Mouse (Mus musculus) midbrain, embryonic 16.5 days (tissue): ENCODE measurements at regions not wholly inside any gene's neighbourhood (a gene's known extent, or its start where the extent isn't known, plus 50 kb on each side); places are given as distances from the start of the nearest gene placed in this dataset.

Experiments used
- ATAC-seq: fragments of 200-750 bp; cut with Nextera tagmentation; 2 replicates; pipeline ENCODE4 v1.8.0; 2017; ENCODE audit warnings: moderate TSS enrichment
- H3K27ac ChIP-seq: fragments of 300-500 bp; sonication (generic); 2 replicates; pipeline ENCODE4 v1.5.1; 2014; ENCODE audit warnings: mild to moderate bottlenecking, low read length, mixed read lengths
- H3K27me3 ChIP-seq: fragments of 300-500 bp; sonication (generic); 2 replicates; pipeline ENCODE4 v1.6.1; 2014; ENCODE audit warnings: low read depth, low read length, mixed read lengths; ENCODE audit not compliant: control insufficient read depth, insufficient read depth
- H3K36me3 ChIP-seq: fragments of 300-500 bp; sonication (generic); 2 replicates; pipeline ENCODE4 v1.6.1; 2014; ENCODE audit warnings: mild to moderate bottlenecking, low read length, moderate library complexity, mixed read lengths; ENCODE audit not compliant: control insufficient read depth, insufficient read depth
- H3K4me1 ChIP-seq: fragments of 300-500 bp; sonication (generic); 2 replicates; pipeline ENCODE4 v1.6.1; 2014; ENCODE audit warnings: mild to moderate bottlenecking, low read length, mixed read lengths; ENCODE audit not compliant: control insufficient read depth, insufficient read depth
- H3K4me2 ChIP-seq: fragments of 300-500 bp; sonication (generic); 2 replicates; pipeline ENCODE4 v1.6.1; 2014; ENCODE audit warnings: mild to moderate bottlenecking, low read length, mixed read lengths
- H3K4me3 ChIP-seq: fragments of 300-500 bp; sonication (generic); 2 replicates; pipeline ENCODE4 v1.5.1; 2014; ENCODE audit warnings: low read depth, mild to moderate bottlenecking, low read length, moderate library complexity, mixed read lengths
- H3K9ac ChIP-seq: fragments of 300-500 bp; sonication (generic); 2 replicates; pipeline ENCODE4 v1.6.1; 2014; ENCODE audit warnings: low read depth, low read length, mixed read lengths
- H3K9me3 ChIP-seq: fragments of 300-500 bp; sonication (generic); replicated peaks from 2 replicates; pipeline ENCODE4 v1.6.1; 2014; ENCODE audit warnings: mild to moderate bottlenecking, low read length, mixed read lengths; ENCODE audit not compliant: control insufficient read depth, poor library complexity, severe bottlenecking
- WGBS: fragments of 180-500 bp; shearing (Covaris S2); extraction: QIAGEN DNeasy Blood & Tissue Kit; methylation state at CpG from one replicate; pipeline ENCODE4 v1.1.7; 2014; 5-methylcytosine and 5-hydroxymethylcytosine counted together

- Histone ChIP-seq H3K4me1 (peaks cover 10% of the 10 kb centered on the region), H3K27me3 (no peaks in the 10 kb centered on the region), H3K9me3 (no peaks in the 10 kb centered on the region), H3K27ac (no peak overlapping the region), H3K9ac (no peak overlapping the region), H3K4me3 (no peak overlapping the region), H3K36me3 (no peaks in the 10 kb centered on the region), H3K4me2 (no peak overlapping the region)
- ATAC-seq: peak; percentile 54
- 56% methylated on average over 15 of the region's 15 CpGs for WGBS
These were observed 237.3 kb upstream of the Wscd1 start for GRCm38 (mm10) chr11:71512271-71513066.

- Histone ChIP-seq H3K27me3 (no peaks in the 10 kb centered on the region), H3K9me3 (no peaks in the 10 kb centered on the region), H3K36me3 (no peaks in the 10 kb centered on the region), H3K4me1 (peaks cover 13% of the 10 kb centered on the region), H3K4me3 (no peak overlapping the region), H3K4me2 (no peak overlapping the region), H3K9ac (no peak overlapping the region), H3K27ac (no peak overlapping the region)
- 72% methylated on average over 3 of the region's 3 CpGs for WGBS
- ATAC-seq: no peak
These were observed 236.7 kb upstream of the Wscd1 start for GRCm38 (mm10) chr11:71513067-71513350.

- Histone ChIP-seq H3K9me3 (no peaks in the 10 kb centered on the region), H3K4me1 (peaks cover 13% of the 10 kb centered on the region), H3K4me2 (no peak overlapping the region), H3K27ac (no peak overlapping the region), H3K9ac (no peak overlapping the region), H3K36me3 (no peaks in the 10 kb centered on the region), H3K27me3 (no peaks in the 10 kb centered on the region), H3K4me3 (no peak overlapping the region)
- 28% methylated on average over 6 of the region's 6 CpGs for WGBS
- ATAC-seq: no peak
These were observed 234.5 kb upstream of the Wscd1 start for GRCm38 (mm10) chr11:71515264-71515663.

GRCm38 (mm10) chr11:71517377-71517776 is 232.3 kb upstream of the Wscd1 start:
- H3K27ac ChIP-seq: 0 out of 2 replicates have a peak overlapping the region, but pooled peaks have one; percentile 4
- no peaks in the 10 kb centered on the region for H3K27me3 ChIP-seq
- no peak overlapping the region for H3K9ac ChIP-seq
- H3K9me3 ChIP-seq: no peaks in the 10 kb centered on the region
- H3K4me1 ChIP-seq: peaks cover 13% of the 10 kb centered on the region
- peak; percentile 58; the same call in 1 of the 2 replicates for ATAC-seq
- H3K4me3 ChIP-seq: no peak overlapping the region
- H3K36me3 ChIP-seq: no peaks in the 10 kb centered on the region
- no peak overlapping the region for H3K4me2 ChIP-seq
- WGBS: 17% methylated on average over 5 of the region's 5 CpGs

GRCm38 (mm10) chr11:71527691-71528090 is 222.0 kb upstream of the Wscd1 start:
- H3K27ac ChIP-seq: no peak overlapping the region
- no peak overlapping the region for H3K4me3 ChIP-seq
- H3K27me3 ChIP-seq: no peaks in the 10 kb centered on the region
- H3K4me1 ChIP-seq: no peaks in the 10 kb centered on the region
- no peak for ATAC-seq
- H3K36me3 ChIP-seq: no peaks in the 10 kb centered on the region
- H3K4me2 ChIP-seq: no peak overlapping the region
- no peaks in the 10 kb centered on the region for H3K9me3 ChIP-seq
- 68% methylated on average over 2 of the region's 2 CpGs for WGBS
- no peak overlapping the region for H3K9ac ChIP-seq

- no peak overlapping the region for H3K4me3 ChIP-seq
- ATAC-seq: no peak
- WGBS: 90% methylated on average over 4 of the region's 4 CpGs
- no peaks in the 10 kb centered on the region for H3K36me3 ChIP-seq
- no peaks in the 10 kb centered on the region for H3K4me1 ChIP-seq
- no peak overlapping the region for H3K4me2 ChIP-seq
- no peaks in the 10 kb centered on the region for H3K27me3 ChIP-seq
- no peak overlapping the region for H3K9ac ChIP-seq
- no peak overlapping the region for H3K27ac ChIP-seq
- H3K9me3 ChIP-seq: no peaks in the 10 kb centered on the region
These were observed 221.1 kb upstream of the Wscd1 start for GRCm38 (mm10) chr11:71528588-71528987.

- Histone ChIP-seq H3K4me2 (no peak overlapping the region), H3K4me1 (no peaks in the 10 kb centered on the region; the same call in 1 of the 2 replicates), H3K36me3 (no peaks in the 10 kb centered on the region), H3K27ac (no peak overlapping the region; the same call in 1 of the 2 replicates), H3K9ac (no peak overlapping the region), H3K27me3 (no peaks in the 10 kb centered on the region), H3K9me3 (peaks cover 4% of the 10 kb centered on the region; the same call in 1 of the 2 replicates), H3K4me3 (no peak overlapping the region)
- WGBS: 53% methylated on average over 6 of the region's 6 CpGs
- ATAC-seq: no peak
These were observed 208.4 kb upstream of the Wscd1 start for GRCm38 (mm10) chr11:71541178-71541845.

- H3K27me3 ChIP-seq: no peaks in the 10 kb centered on the region
- H3K27ac ChIP-seq: no peak overlapping the region
- no peaks in the 10 kb centered on the region for H3K9me3 ChIP-seq
- WGBS: 88% methylated on average over 3 of the region's 3 CpGs
- no peak for ATAC-seq
- no peak overlapping the region for H3K4me3 ChIP-seq
- H3K4me1 ChIP-seq: no peaks in the 10 kb centered on the region
- H3K9ac ChIP-seq: no peak overlapping the region
- no peak overlapping the region for H3K4me2 ChIP-seq
- H3K36me3 ChIP-seq: no peaks in the 10 kb centered on the region
These were observed 192.3 kb upstream of the Wscd1 start for GRCm38 (mm10) chr11:71557412-71557811.

GRCm38 (mm10) chr11:71564831-71565230 is 184.9 kb upstream of the Wscd1 start:
- no peaks in the 10 kb centered on the region for H3K36me3 ChIP-seq
- ATAC-seq: no peak
- no peak overlapping the region for H3K9ac ChIP-seq
- H3K4me1 ChIP-seq: no peaks in the 10 kb centered on the region
- no peak overlapping the region for H3K4me2 ChIP-seq
- H3K27me3 ChIP-seq: no peaks in the 10 kb centered on the region
- no peak overlapping the region for H3K4me3 ChIP-seq
- H3K9me3 ChIP-seq: no peaks in the 10 kb centered on the region
- H3K27ac ChIP-seq: no peak overlapping the region
